ENCODE assay signal across 12 mouse cellular contexts in the genomic region with DNA sequence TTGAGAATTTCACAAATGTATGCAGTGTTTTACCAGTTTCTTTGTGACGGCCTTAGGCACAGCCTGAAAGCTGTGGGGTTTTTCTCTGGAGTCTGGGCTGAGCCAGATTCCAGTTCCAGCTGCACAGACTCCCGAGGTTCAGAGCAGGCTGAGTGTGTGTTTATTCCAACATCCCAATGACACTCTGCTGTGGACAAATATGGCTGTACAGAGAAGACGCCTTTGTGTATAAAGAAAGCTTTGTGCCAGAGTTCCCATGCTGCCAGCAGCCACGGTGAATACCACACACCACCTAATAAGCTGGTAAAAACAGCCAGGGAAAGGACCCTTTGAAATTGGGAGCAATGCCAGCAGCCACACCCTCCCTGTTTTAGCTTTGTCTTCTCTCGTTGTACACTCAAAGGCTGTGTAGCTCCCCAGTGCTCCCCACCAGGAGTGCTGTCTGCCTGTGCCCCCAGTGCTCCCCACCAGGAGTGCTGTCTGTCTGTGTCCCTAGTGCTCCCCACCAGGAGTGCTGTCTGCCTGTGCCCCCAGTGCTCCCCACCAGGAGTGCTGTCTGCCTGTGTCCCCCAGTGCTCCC. TPM values are rescaled to one million over a fixed set of nuclear protein-coding genes. Genes with fewer than 3 reads are reported as not detected.
DNase-seq lines count a peak whose midpoint lies in the region; ATAC-seq and TF ChIP-seq lines count a peak whose summit lies in the region.
"Had no signal": no experiment of that assay in that cellular context is flagged by ENCODE, and none has a peak within 500 bp of the region (broad histone marks: within the 10 kb centered on the region; RNA-seq: fewer than 3 reads in every experiment).

No protein-coding gene starts in this region.

- no peak overlapping the region for H3K4me3 ChIP-seq in lung, embryonic 16.5 days (ENCODE audit: low read length)
- H3K4me3 ChIP-seq in lung, adult 2 months (replicated peaks; ENCODE audit: extremely low read depth, low read depth, low read length) = no peak overlapping the region
- H3K4me3 ChIP-seq in hindbrain, postnatal 0 days (ENCODE audit: low read length) = no peak overlapping the region
- H3K4me3 ChIP-seq in stomach, embryonic 15.5 days (replicated peaks) = no peak overlapping the region
- H3K4me3 ChIP-seq: liver, embryonic 15.5 days; myocyte had no signal

- peak overlapping the region; percentile 80 for H3K27ac ChIP-seq in lung, embryonic 16.5 days (ENCODE audit: low read length)
- H3K27ac ChIP-seq in hindbrain, postnatal 0 days = no peak overlapping the region
- H3K27ac ChIP-seq in stomach, embryonic 15.5 days = peak overlapping the region; percentile 42
- H3K27ac ChIP-seq: kidney, postnatal 0 days; liver, embryonic 15.5 days had no signal

- H3K4me1 ChIP-seq in lung, embryonic 16.5 days (replicated peaks; ENCODE audit: control insufficient read depth, insufficient read depth, low read length) = no peaks in the 10 kb centered on the region
- H3K4me1 ChIP-seq in lung, adult 2 months (ENCODE audit: control insufficient read depth, insufficient read depth, low read length) = no peaks in the 10 kb centered on the region
- no peaks in the 10 kb centered on the region for H3K4me1 ChIP-seq in hindbrain, postnatal 0 days (ENCODE audit: insufficient read depth, low read length)
- no peaks in the 10 kb centered on the region for H3K4me1 ChIP-seq in stomach, embryonic 15.5 days
- H3K4me1 ChIP-seq: liver, embryonic 15.5 days had no signal

- H3K4me2 ChIP-seq in lung, embryonic 16.5 days (ENCODE audit: low read depth, low read length) = no peak overlapping the region
- no peak overlapping the region for H3K4me2 ChIP-seq in hindbrain, postnatal 0 days (ENCODE audit: low read depth, low read length)
- H3K4me2 ChIP-seq in stomach, embryonic 15.5 days = no peak overlapping the region
- H3K4me2 ChIP-seq: liver, embryonic 15.5 days had no signal

- 0 out of 2 replicates have a peak, but pooled peaks cover 4% of the 10 kb centered on the region for H3K36me3 ChIP-seq in lung, embryonic 16.5 days (ENCODE audit: control insufficient read depth, insufficient read depth, low read length)
- H3K36me3 ChIP-seq in hindbrain, postnatal 0 days (ENCODE audit: insufficient read depth, low read length) = peaks cover 20% of the 10 kb centered on the region; the same call in 1 of the 2 replicates
- H3K36me3 ChIP-seq in stomach, embryonic 15.5 days = peaks cover 8% of the 10 kb centered on the region; the same call in 1 of the 2 replicates

- DNase-seq in lung, adult 2 months = no peak
- DNase-seq in brain, embryonic 14.5 days (ENCODE audit: low read depth) = peak; percentile 76
- no peak for DNase-seq in hindbrain, postnatal 0 days (ENCODE audit: low spot score)
- DNase-seq in adrenal gland, postnatal 14 days = no peak
- no peak for DNase-seq in heart, postnatal 4 days

- no peaks in the 10 kb centered on the region for H3K27me3 ChIP-seq in lung, embryonic 16.5 days (ENCODE audit: control insufficient read depth, insufficient read depth, low read depth, low read length)
- no peaks in the 10 kb centered on the region for H3K27me3 ChIP-seq in hindbrain, postnatal 0 days (ENCODE audit: insufficient read depth, low read length)
- no peaks in the 10 kb centered on the region for H3K27me3 ChIP-seq in stomach, embryonic 15.5 days (replicated peaks)
- H3K27me3 ChIP-seq: liver, embryonic 15.5 days had no signal

- no peak for TF ChIP-seq CTCF in lung, adult 2 months (IDR thresholded peaks at IDR 0.05; ENCODE audit: insufficient read depth, low read length)
- TF ChIP-seq CTCF in brain, embryonic 14.5 days (IDR thresholded peaks at IDR 0.05; ENCODE audit: borderline replicate concordance, extremely low read depth, insufficient read depth, insufficient read length) = no peak
- 0 out of 2 replicates have a peak, but pooled peaks have one; percentile 3 for TF ChIP-seq CTCF in hindbrain, postnatal 0 days (IDR thresholded peaks at IDR 0.05; ENCODE audit: low read depth)

- H3K9me3 ChIP-seq in lung, embryonic 16.5 days (ENCODE audit: control insufficient read depth, low read length) = no peaks in the 10 kb centered on the region
- no peaks in the 10 kb centered on the region for H3K9me3 ChIP-seq in hindbrain, postnatal 0 days (ENCODE audit: low read length)
- H3K9me3 ChIP-seq in stomach, embryonic 15.5 days = no peaks in the 10 kb centered on the region
- H3K9me3 ChIP-seq: liver, embryonic 15.5 days had no signal

- ATAC-seq in lung, embryonic 16.5 days (ENCODE audit: low read depth) = peak; percentile 95
- ATAC-seq in hindbrain, postnatal 0 days = peak; percentile 59; the same call in 1 of the 2 replicates
- ATAC-seq in stomach, embryonic 15.5 days (ENCODE audit: insufficient read depth, low FRiP score, low read depth) = peak; percentile 53; the same call in 1 of the 2 replicates
- ATAC-seq: activated CD4-positive, CD25-positive, alpha-beta regulatory T cell, adult 4 months had no signal

- H3K9ac ChIP-seq in lung, embryonic 16.5 days (ENCODE audit: low read length) = no peak overlapping the region
- no peak overlapping the region for H3K9ac ChIP-seq in hindbrain, postnatal 0 days (replicated peaks; ENCODE audit: low read length)
- no peak overlapping the region for H3K9ac ChIP-seq in stomach, embryonic 15.5 days
- H3K9ac ChIP-seq: liver, embryonic 15.5 days had no signal

- WGBS in lung, embryonic 16.5 days = 40% methylated on average over 5 of the region's 5 CpGs
- 30% methylated on average over 5 of the region's 5 CpGs for WGBS in lung, adult 2 months
- WGBS in hindbrain, postnatal 0 days = 25% methylated on average over 5 of the region's 5 CpGs
- WGBS in stomach, embryonic 15.5 days = 34% methylated on average over 5 of the region's 5 CpGs

- TF ChIP-seq POLR2A in lung, adult 2 months (IDR thresholded peaks at IDR 0.05; ENCODE audit: borderline replicate concordance, extremely low read depth, low read depth, low read length) = no peak
- TF ChIP-seq POLR2A in brain, embryonic 14.5 days (IDR thresholded peaks at IDR 0.05; ENCODE audit: borderline replicate concordance, extremely low read depth, insufficient read depth, insufficient read length, poor library complexity, severe bottlenecking) = no peak

RNA-seq across cellular contexts. Expression of a gene that starts 10.9 kb away (rescaled TPM):
- 7.5 and 8.2 TPM in 2 replicates for polyA plus RNA-seq in lung, embryonic 16.5 days (2015; fragmentation: Nextera tagmentation; extraction: Ambion mirVana)
- 0.20 and 0.65 TPM in 2 replicates for polyA plus RNA-seq in lung, adult 2 months (2012; rRNA removed)
- polyA plus RNA-seq in brain, embryonic 14.5 days (2012; rRNA removed) = 0.35 and 0.59 TPM in 2 replicates
- total RNA-seq in hindbrain, postnatal 0 days (2014; rRNA removed) = 0.40 and 1.7 TPM in 2 replicates
- 1.4 and 2.0 TPM in 2 replicates for polyA plus RNA-seq in hindbrain, postnatal 0 days (2015; fragmentation: Nextera tagmentation; extraction: Ambion mirVana)
- 3.0 and 3.6 TPM in 2 replicates for polyA plus RNA-seq in stomach, embryonic 15.5 days (2015; fragmentation: Nextera tagmentation; extraction: Ambion mirVana)
- total RNA-seq in adrenal gland, postnatal 14 days (2021) = 0.52 TPM in 1 of 2 replicates, not detected in the other
- not detected for total RNA-seq in heart, postnatal 4 days (2021)
- total RNA-seq: common myeloid progenitor, adult 5-6 weeks had no signal

RNA-seq across cellular contexts. Expression of a gene that starts 15.3 kb away (rescaled TPM):
- 6.7 and 7.6 TPM in 2 replicates for polyA plus RNA-seq in lung, embryonic 16.5 days (2015; fragmentation: Nextera tagmentation; extraction: Ambion mirVana)
- 11.5 and 12.0 TPM in 2 replicates for polyA plus RNA-seq in lung, adult 2 months (2012; rRNA removed)
- polyA plus RNA-seq in brain, embryonic 14.5 days (2012; rRNA removed) = 10.9 and 13.0 TPM in 2 replicates
- total RNA-seq in hindbrain, postnatal 0 days (2014; rRNA removed) = 29.7 and 31.7 TPM in 2 replicates
- polyA plus RNA-seq in hindbrain, postnatal 0 days (2015; fragmentation: Nextera tagmentation; extraction: Ambion mirVana) = 5.4 and 5.7 TPM in 2 replicates
- 7.9 and 9.4 TPM in 2 replicates for polyA plus RNA-seq in stomach, embryonic 15.5 days (2015; fragmentation: Nextera tagmentation; extraction: Ambion mirVana)
- 22.1 and 24.7 TPM in 2 replicates for total RNA-seq in adrenal gland, postnatal 14 days (2021)
- 1 to 10 TPM; 6.7 to 7.8 TPM for total RNA-seq in heart, postnatal 4 days (2021)

RNA-seq across cellular contexts. Expression of a gene that starts 33.3 kb away (rescaled TPM):
- 95.7 and 101 TPM in 2 replicates for polyA plus RNA-seq in lung, embryonic 16.5 days (2015; fragmentation: Nextera tagmentation; extraction: Ambion mirVana)
- polyA plus RNA-seq in lung, adult 2 months (2012; rRNA removed) = 5.2 and 6.2 TPM in 2 replicates
- 29.8 and 30.9 TPM in 2 replicates for polyA plus RNA-seq in brain, embryonic 14.5 days (2012; rRNA removed)
- 8.3 and 8.7 TPM in 2 replicates for total RNA-seq in hindbrain, postnatal 0 days (2014; rRNA removed)
- 78.5 and 79.9 TPM in 2 replicates for polyA plus RNA-seq in hindbrain, postnatal 0 days (2015; fragmentation: Nextera tagmentation; extraction: Ambion mirVana)
- 124 and 125 TPM in 2 replicates for polyA plus RNA-seq in stomach, embryonic 15.5 days (2015; fragmentation: Nextera tagmentation; extraction: Ambion mirVana)
- total RNA-seq in adrenal gland, postnatal 14 days (2021) = 143 and 152 TPM in 2 replicates
- total RNA-seq in heart, postnatal 4 days (2021) = 100 to 1,000 TPM; 145 to 147 TPM

RNA-seq across cellular contexts. Expression of a gene that starts 43.5 kb away (rescaled TPM):
- 0.73 and 0.87 TPM in 2 replicates for polyA plus RNA-seq in lung, embryonic 16.5 days (2015; fragmentation: Nextera tagmentation; extraction: Ambion mirVana)
- 0.24 and 0.32 TPM in 2 replicates for polyA plus RNA-seq in lung, adult 2 months (2012; rRNA removed)
- 0.58 and 0.66 TPM in 2 replicates for polyA plus RNA-seq in brain, embryonic 14.5 days (2012; rRNA removed)
- total RNA-seq in hindbrain, postnatal 0 days (2014; rRNA removed) = 0.50 TPM in 1 of 2 replicates, not detected in the other
- polyA plus RNA-seq in hindbrain, postnatal 0 days (2015; fragmentation: Nextera tagmentation; extraction: Ambion mirVana) = 0.48 TPM in 2 replicates
- 2.6 and 3.2 TPM in 2 replicates for polyA plus RNA-seq in stomach, embryonic 15.5 days (2015; fragmentation: Nextera tagmentation; extraction: Ambion mirVana)
- 1.1 and 1.9 TPM in 2 replicates for total RNA-seq in adrenal gland, postnatal 14 days (2021)
- total RNA-seq in heart, postnatal 4 days (2021) = 1 to 10 TPM; 1.3 to 1.4 TPM
- total RNA-seq: common myeloid progenitor, adult 5-6 weeks had no signal
